Mouse (Mus musculus) ES-E14 (cell line): Measurements from ENCODE around the gene Add1. TPM values are rescaled to one million over a fixed set of nuclear protein-coding genes. Genes with fewer than 3 reads are reported as not detected.
"Not testable (repeated sequence)": the region's sequence is repeated elsewhere in the genome, so short reads cannot be mapped to it uniquely, and the experiment has no call there.

Source experiments
- DNase-seq: peaks from one replicate; pipeline ENCODE4 v3.0.0-alpha.2; 2013; ENCODE audit warnings: low read depth, low spot score
- H3K27ac ChIP-seq: 2 replicates; pipeline ENCODE4 v1.5.1; 2012; ENCODE audit warnings: low read depth, mild to moderate bottlenecking, low read length, moderate library complexity, mixed read lengths; ENCODE audit not compliant: poor library complexity, insufficient read depth, severe bottlenecking
- H3K36me3 ChIP-seq: 2 replicates; pipeline ENCODE4 v1.6.1; 2012; ENCODE audit warnings: mild to moderate bottlenecking, low read length, moderate library complexity, mixed read lengths; ENCODE audit not compliant: control insufficient read depth, poor library complexity, insufficient read depth, severe bottlenecking
- H3K4me1 ChIP-seq, 2 experiments: fragments of 150-350 bp in 1 of 2; sonication (generic) in 1 of 2; 2 replicates each; pipeline ENCODE4 v1.6.1; 2012; ENCODE audit warnings: low read length in 2 of 2, mild to moderate bottlenecking in 1 of 2, mixed read lengths in 1 of 2; ENCODE audit not compliant: control insufficient read depth in 2 of 2, insufficient read depth in 2 of 2, poor library complexity in 1 of 2
- H3K4me3 ChIP-seq, 2 experiments: fragments of 150-350 bp in 1 of 2; sonication (generic) in 1 of 2; 2 replicates each; pipeline ENCODE4 v1.5.1; 2012; ENCODE audit warnings: low read length in 2 of 2, low read depth in 1 of 2, mild to moderate bottlenecking in 1 of 2, mixed read lengths in 1 of 2; ENCODE audit not compliant: insufficient read depth in 1 of 2, poor library complexity in 1 of 2, severe bottlenecking in 1 of 2
- H3K9ac ChIP-seq: 2 replicates; pipeline ENCODE4 v1.6.1; 2012; ENCODE audit warnings: low read depth, mild to moderate bottlenecking, low read length, mixed read lengths; ENCODE audit not compliant: poor library complexity, insufficient read depth, severe bottlenecking
- H3K9me3 ChIP-seq: fragments of 150-350 bp; sonication (generic); 2 replicates; pipeline ENCODE4 v1.6.1; 2012; ENCODE audit warnings: low read depth, mild to moderate bottlenecking, low read length; ENCODE audit not compliant: control insufficient read depth, insufficient read depth
- CHD2 ChIP-seq: IDR thresholded peaks from 2 replicates; pipeline ENCODE4 v1.6.1; 2014; ENCODE audit warnings: mild to moderate bottlenecking, low read depth, low read length, inconsistent platforms
- HCFC1 ChIP-seq: IDR thresholded peaks from 2 replicates; pipeline ENCODE4 v1.6.1; 2012; ENCODE audit warnings: low read length, inconsistent platforms, borderline replicate concordance; ENCODE audit not compliant: insufficient read depth
- MAFK ChIP-seq: IDR thresholded peaks from 2 replicates; pipeline ENCODE4 v1.6.1; 2014; ENCODE audit warnings: mild to moderate bottlenecking, low read depth, low read length, inconsistent platforms; ENCODE audit not compliant: insufficient read depth
- ZC3H11A ChIP-seq: IDR thresholded peaks from 2 replicates; pipeline ENCODE4 v1.6.1; 2012; ENCODE audit warnings: low read depth, mild to moderate bottlenecking, inconsistent platforms, low read length, borderline replicate concordance
- ZNF384 ChIP-seq: IDR thresholded peaks from 2 replicates; pipeline ENCODE4 v1.6.1; 2012; ENCODE audit warnings: low read depth, low read length, inconsistent platforms
- in situ Hi-C, 2 experiments: fragments of 600-800 bp; cut with MboI; formaldehyde crosslinking; loops; one replicate each; pipeline ENCODE4 v1.15.1; 2025; ENCODE audit warnings: low sequenced_read_pairs in 2 of 2, inconsistent platforms in 1 of 2; ENCODE audit not compliant: unreplicated experiment in 2 of 2
- total RNA-seq: library from RNA; depleted of rRNA; stranded (reverse); fragments of 300-350 nt; gene quantifications from 2 replicates; pipeline ENCODE4 v1.2.3, GENCODE M21; 2012

Gene Add1
- total RNA-seq, 1 experiment = 78.4 TPM

DNA sequence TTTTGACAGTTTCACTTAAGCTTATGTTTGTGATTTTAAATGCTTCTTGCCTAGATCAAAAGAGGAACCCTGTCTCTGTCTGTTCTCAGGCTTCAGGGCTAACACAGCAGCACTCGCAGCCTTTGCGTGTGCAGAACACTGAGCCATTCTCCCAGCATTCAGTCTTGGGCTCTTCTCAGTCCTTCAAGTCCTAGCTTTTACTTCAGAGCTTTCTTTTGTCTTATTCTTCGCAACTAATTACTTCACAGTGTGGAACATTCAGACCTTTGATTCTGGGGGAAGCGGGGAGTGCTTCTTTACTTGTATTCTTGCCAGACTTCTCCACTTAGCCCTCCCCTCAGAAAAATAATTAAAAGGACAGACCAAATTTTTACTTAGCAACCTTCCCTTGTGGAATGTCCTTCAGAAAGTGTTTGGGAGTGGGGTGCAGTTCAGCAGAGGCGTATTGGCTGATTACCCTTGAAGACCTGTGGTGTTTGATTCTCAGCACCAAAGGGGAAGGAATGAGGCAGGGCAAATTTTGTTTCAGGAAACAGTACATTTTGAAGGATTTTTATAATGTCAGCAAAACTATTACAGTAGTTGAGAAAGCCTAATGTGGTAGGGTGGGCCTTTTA is 18.0 kb downstream of the Add1 start:
- H3K4me3 ChIP-seq = no peak overlapping the region
- no peaks in the 10 kb centered on the region for H3K36me3 ChIP-seq
- TF ChIP-seq ZNF384 (no peak), ZC3H11A (no peak), MAFK (no peak)
- peaks cover 12 to 20% of the 10 kb centered on the region in 2 experiments for H3K4me1 ChIP-seq
- no peak overlapping the region; the same call in 1 of the 2 replicates for H3K9ac ChIP-seq
- in situ Hi-C loops = no loop called here
- H3K27ac ChIP-seq = peak overlapping the region; percentile 44; the same call in 1 of the 2 replicates
- DNase-seq = no peak
- H3K9me3 ChIP-seq = no peaks in the 10 kb centered on the region

DNA sequence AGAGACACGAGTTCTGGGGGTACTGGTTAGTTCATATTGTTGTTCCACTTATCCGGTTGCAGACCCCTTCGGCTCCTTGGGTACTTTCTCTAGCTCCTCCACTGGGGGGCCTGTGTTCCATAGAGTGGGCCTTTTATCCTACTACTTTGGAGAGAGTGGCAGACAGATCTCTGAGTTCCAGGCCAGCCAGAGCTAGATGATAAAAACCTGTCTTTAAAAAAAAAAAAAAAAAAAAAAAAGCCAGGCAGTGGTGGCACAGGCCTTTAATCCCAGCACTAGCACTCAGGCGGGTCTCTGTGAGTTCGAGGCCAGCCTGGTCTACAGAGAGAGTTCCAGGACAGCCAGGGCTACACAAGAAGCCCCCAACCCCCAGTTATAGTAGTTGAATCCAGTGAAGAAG is 18.8 kb downstream of the Add1 start:
- H3K9ac ChIP-seq, in situ Hi-C loops, H3K9me3 ChIP-seq, H3K4me3 ChIP-seq, DNase-seq, H3K36me3 ChIP-seq: not testable (repeated sequence)
- Histone ChIP-seq H3K27ac (peak overlapping the region; percentile 44; the same call in 1 of the 2 replicates), H3K4me1 (peaks cover 12 to 22% of the 10 kb centered on the region in 2 experiments)

DNA sequence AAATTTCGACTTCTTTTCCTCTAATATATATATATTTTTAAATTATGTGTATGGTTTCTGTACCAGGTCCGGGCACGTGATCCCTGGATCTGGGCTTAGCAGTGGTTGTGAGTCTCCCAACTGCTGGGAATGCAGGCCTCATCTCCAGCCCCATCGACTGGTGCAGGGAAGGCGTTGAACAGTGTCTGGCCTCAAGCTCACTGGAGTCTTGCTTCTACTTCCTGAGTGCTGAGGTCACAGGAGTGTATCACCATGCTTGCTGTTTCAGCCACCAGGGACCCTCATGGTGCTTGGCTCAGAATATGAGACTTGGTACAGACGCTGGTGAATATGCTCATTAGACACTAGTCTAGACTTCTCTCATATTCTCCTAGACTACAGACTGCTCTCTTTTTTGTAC is 19.2 kb downstream of the Add1 start:
- Histone ChIP-seq H3K4me1 (peaks cover 12 to 23% of the 10 kb centered on the region in 2 experiments), H3K36me3 (no peaks in the 10 kb centered on the region), H3K4me3 (no peak overlapping the region), H3K27ac (peak overlapping the region; percentile 44; the same call in 1 of the 2 replicates), H3K9ac (peak overlapping the region; percentile 23; the same call in 1 of the 2 replicates), H3K9me3 (no peaks in the 10 kb centered on the region)
- no peak for DNase-seq
- in situ Hi-C loops = no loop called here
- TF ChIP-seq ZNF384 (no peak), HCFC1 (no peak), CHD2 (no peak), MAFK (no peak), ZC3H11A (no peak)

DNA sequence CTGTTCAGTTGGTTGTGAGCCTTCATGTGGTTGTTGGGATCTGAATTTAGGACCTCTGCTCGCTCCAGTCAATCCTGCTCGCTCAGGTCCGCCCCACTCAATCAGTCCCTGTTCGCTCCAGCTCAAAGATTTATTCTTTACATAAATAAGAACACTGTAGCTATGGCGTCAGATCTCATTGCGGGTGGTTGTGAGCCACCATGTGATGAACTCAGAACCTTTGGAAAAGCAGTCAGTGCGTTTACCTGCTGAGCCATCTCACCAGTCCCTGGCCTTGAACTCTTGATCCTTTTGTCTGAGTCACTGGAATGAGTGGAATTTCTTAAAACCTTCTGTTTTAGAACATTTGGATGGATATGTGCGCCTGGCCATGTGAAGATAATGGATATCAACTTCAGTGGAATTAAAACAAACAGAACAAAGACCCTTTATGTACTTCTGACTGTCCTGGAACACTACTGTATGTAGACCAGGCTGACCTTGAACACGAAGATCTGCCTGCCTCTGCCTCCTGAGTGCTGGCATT is 19.8 kb downstream of the Add1 start:
- Histone ChIP-seq H3K9me3 (no peaks in the 10 kb centered on the region), H3K27ac (peak overlapping the region; percentile 44; the same call in 1 of the 2 replicates), H3K4me3 (no peak overlapping the region), H3K9ac (no peak overlapping the region; the same call in 1 of the 2 replicates), H3K4me1 (peaks cover 12 to 21% of the 10 kb centered on the region in 2 experiments), H3K36me3 (no peaks in the 10 kb centered on the region)
- peak; percentile 54 for DNase-seq
- TF ChIP-seq HCFC1 = no peak
- no peak for TF ChIP-seq ZNF384
- TF ChIP-seq MAFK = no peak
- no peak for TF ChIP-seq CHD2
- TF ChIP-seq ZC3H11A = no peak
- in situ Hi-C loops = no loop called here

DNA sequence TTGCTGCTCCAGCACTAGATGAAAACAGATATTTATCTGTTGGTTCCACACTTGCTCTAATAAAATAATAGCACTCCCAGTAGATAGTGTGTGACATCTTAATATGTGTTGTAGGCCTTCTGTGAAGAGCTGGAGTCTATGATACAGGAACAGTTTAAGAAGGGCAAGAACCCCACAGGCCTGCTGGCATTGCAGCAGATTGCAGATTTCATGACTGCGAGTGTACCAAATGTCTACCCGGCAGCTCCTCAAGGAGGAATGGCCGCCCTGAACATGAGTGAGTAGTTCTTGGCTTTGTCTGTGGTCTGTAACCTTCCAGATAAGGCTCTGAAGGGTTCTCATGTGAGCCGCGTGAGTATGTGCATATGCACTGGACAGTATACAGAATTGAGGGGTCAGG is 31.1 kb downstream of the Add1 start:
- in situ Hi-C loops = no loop called here
- Histone ChIP-seq H3K9ac (no peak overlapping the region), H3K36me3 (peaks cover 10% of the 10 kb centered on the region; the same call in 1 of the 2 replicates), H3K4me1 (no peaks in the 10 kb centered on the region), H3K4me3 (no peak overlapping the region), H3K9me3 (no peaks in the 10 kb centered on the region), H3K27ac (no peak overlapping the region)
- TF ChIP-seq MAFK = no peak
- no peak for TF ChIP-seq ZC3H11A
- no peak for TF ChIP-seq ZNF384
- DNase-seq = no peak
